Mouse (Mus musculus) neural tube, embryonic 12.5 days (tissue): ENCODE measurements around the gene Bid. TPM values are rescaled to one million over a fixed set of nuclear protein-coding genes. Genes with fewer than 3 reads are reported as not detected.
"Not testable (repeated sequence)": the region's sequence is repeated elsewhere in the genome, so short reads cannot be mapped to it uniquely, and the experiment has no call there.

ENCODE experiments used
- ATAC-seq: fragments of 200-750 bp; cut with Nextera tagmentation; 2 replicates; pipeline ENCODE4 v1.8.0; 2017; ENCODE audit warnings: low read depth, mild to moderate bottlenecking, moderate TSS enrichment, moderate library complexity; ENCODE audit not compliant: low FRiP score
- H3K27ac ChIP-seq: fragments of 300-500 bp; sonication (generic); 2 replicates; pipeline ENCODE4 v1.5.1; 2016
- H3K27me3 ChIP-seq: fragments of 300-500 bp; sonication (generic); replicated peaks from 2 replicates; pipeline ENCODE4 v1.6.1; 2016; ENCODE audit warnings: mild to moderate bottlenecking
- H3K36me3 ChIP-seq: fragments of 300-500 bp; sonication (generic); 2 replicates; pipeline ENCODE4 v1.6.1; 2016; ENCODE audit warnings: mild to moderate bottlenecking
- H3K4me1 ChIP-seq: fragments of 300-500 bp; sonication (generic); 2 replicates; pipeline ENCODE4 v1.6.1; 2016
- H3K4me2 ChIP-seq: fragments of 300-500 bp; sonication (generic); replicated peaks from 2 replicates; pipeline ENCODE4 v1.6.1; 2016; ENCODE audit warnings: mild to moderate bottlenecking
- H3K4me3 ChIP-seq: fragments of 300-500 bp; sonication (generic); 2 replicates; pipeline ENCODE4 v1.5.1; 2016
- H3K9ac ChIP-seq: fragments of 300-500 bp; sonication (generic); 2 replicates; pipeline ENCODE4 v1.6.1; 2016; ENCODE audit warnings: mild to moderate bottlenecking
- H3K9me3 ChIP-seq: fragments of 300-500 bp; sonication (generic); 2 replicates; pipeline ENCODE4 v1.6.1; 2016; ENCODE audit warnings: mild to moderate bottlenecking
- WGBS: fragments of 180-500 bp; shearing (Covaris S2); methylation state at CpG from one replicate; pipeline ENCODE4 v1.1.7; 2016; 5-methylcytosine and 5-hydroxymethylcytosine counted together
- polyA plus RNA-seq: library from polyadenylated mRNA; unstranded; fragments of >200 nt; fragmentation: Nextera tagmentation; extraction: Ambion mirVana; gene quantifications from 2 replicates; pipeline ENCODE4 v1.2.1, GENCODE M21; 2016

The Bid gene
- polyA plus RNA-seq, 1 experiment from 2014 or later, result 21.0 TPM

DNA sequence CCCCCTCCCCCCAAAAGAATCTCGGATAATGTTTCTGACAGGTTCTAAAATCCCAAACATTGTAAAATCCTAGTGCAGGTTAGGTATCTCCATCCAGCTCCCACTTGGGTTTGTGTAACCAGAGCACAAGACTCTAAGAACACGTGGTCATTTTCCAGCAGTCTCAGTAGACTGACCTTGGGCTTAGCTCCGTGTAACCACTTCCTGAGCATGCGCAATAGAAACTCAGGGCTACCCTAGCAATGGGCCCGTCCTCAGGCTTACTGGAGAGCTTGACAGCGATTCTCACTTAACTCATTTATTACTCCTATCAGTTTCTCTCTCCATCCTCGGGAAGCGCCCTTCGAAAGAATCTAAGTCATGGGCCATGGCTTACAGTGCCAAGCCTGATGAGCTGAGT lies 22.1 kb downstream of the Bid start:
- Histone ChIP-seq H3K4me3 (no peak overlapping the region), H3K9ac (no peak overlapping the region), H3K9me3 (no peaks in the 10 kb centered on the region)

DNA sequence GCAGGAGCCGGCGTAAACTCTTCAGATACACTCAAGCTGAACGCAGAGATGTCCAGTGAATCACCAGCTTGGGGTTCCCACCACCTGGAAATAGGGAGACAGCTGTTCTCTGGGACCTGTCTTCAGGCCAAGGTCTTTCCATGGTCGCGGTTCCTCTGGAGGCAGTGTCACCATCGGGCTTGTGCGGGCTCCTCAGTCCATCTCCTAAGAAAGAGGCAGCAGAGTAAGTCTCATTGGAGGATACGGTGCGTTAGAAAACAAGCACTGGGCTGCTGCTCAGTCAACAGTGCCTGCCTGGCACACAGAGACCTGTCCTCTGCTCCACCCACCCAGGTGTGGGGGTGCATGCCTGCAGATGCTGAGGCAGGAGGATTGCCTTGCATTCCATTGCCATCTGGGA lies 22.6 kb downstream of the Bid start:
- H3K27ac ChIP-seq, result no peak overlapping the region
- no peaks in the 10 kb centered on the region for H3K4me1 ChIP-seq
- no peak overlapping the region for H3K4me2 ChIP-seq
- ATAC-seq, result no peak
- no peak overlapping the region for H3K9ac ChIP-seq
- peaks cover 43% of the 10 kb centered on the region for H3K36me3 ChIP-seq
- H3K9me3 ChIP-seq, result no peaks in the 10 kb centered on the region
- H3K4me3 ChIP-seq, result no peak overlapping the region
- H3K27me3 ChIP-seq, result no peaks in the 10 kb centered on the region
- 97% methylated on average over 9 of the region's 9 CpGs for whole genome bisulfite sequencing

More for the DNA sequence above, 22.1 kb downstream of the Bid start:
- 92% methylated on average over 9 of the region's 9 CpGs for WGBS
- H3K4me2 ChIP-seq, result no peak overlapping the region
- no peaks in the 10 kb centered on the region for H3K27me3 ChIP-seq
- H3K27ac ChIP-seq, result no peak overlapping the region
- ATAC-seq, result no peak
- no peaks in the 10 kb centered on the region for H3K4me1 ChIP-seq
- peaks cover 39% of the 10 kb centered on the region for H3K36me3 ChIP-seq

DNA sequence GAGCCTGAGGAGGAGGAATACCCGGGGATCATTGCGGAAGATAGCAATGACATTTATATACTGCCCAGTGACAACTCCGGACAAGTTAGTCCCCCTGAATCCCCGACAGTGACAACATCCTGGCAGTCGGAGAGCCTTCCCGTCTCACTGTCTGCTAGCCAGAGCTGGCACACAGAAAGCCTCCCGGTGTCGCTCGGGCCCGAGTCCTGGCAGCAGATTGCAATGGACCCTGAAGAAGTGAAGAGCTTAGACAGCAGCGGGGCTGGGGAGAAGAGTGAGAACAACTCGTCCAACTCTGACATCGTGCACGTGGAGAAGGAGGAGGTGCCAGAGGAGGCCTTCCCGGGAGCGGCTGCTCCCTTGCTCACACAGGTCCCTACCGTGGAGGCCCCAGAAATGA lies 30.0 kb downstream of the Bid start:
- ATAC-seq, result no peak
- no peaks in the 10 kb centered on the region for H3K4me1 ChIP-seq
- no peak overlapping the region for H3K4me2 ChIP-seq
- WGBS, result 90% methylated on average over 17 of the region's 17 CpGs
- H3K4me3 ChIP-seq, result no peak overlapping the region
- no peak overlapping the region for H3K9ac ChIP-seq
- no peaks in the 10 kb centered on the region for H3K9me3 ChIP-seq
- H3K27me3 ChIP-seq, result no peaks in the 10 kb centered on the region
- peaks cover 77% of the 10 kb centered on the region for H3K36me3 ChIP-seq
- no peak overlapping the region for H3K27ac ChIP-seq

DNA sequence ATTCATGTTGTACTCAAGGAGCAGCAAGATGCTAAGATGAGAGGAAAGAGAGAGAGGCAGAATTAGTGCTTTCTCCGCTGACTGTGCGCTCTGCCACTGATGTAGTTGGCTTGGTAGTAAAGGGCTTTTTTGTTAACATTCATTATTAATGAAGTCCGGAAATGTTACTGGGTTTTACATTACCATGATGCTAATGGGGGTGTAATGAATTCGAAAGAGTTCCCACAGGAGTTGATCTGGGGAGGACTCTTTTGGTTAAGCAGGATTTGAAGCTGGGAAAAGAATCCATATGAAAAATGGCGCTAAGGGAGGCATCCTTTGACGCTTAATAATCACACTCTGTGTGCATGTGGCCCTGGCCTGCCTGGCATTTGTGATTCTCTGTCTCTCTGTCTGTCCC lies 32.2 kb downstream of the Bid start:
- ATAC-seq, result no peak
- Histone ChIP-seq H3K36me3 (peaks cover 59% of the 10 kb centered on the region), H3K4me2 (no peak overlapping the region), H3K27ac (no peak overlapping the region), H3K9ac (no peak overlapping the region), H3K27me3 (no peaks in the 10 kb centered on the region), H3K9me3 (no peaks in the 10 kb centered on the region), H3K4me1 (no peaks in the 10 kb centered on the region), H3K4me3 (no peak overlapping the region)
- 69% methylated on average over 6 of the region's 6 CpGs for WGBS

DNA sequence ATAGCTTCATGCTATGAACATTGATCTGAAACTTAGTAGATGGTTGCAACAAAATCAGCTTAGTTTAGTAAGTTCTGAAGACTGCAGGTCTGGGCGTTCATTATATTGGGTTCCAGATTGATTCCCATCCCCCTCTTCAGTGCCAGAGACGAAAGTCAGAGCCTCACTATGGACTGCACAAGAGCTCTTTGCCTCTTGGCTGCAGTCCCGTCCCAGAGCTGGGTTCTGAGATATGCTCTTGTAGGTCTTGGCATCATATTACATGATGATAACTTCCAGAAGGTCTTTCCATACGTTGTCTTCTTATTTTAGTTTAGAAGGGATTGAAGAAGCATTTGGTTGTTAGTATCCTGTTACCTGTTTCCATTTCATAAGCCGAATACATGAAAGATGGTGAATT lies 37.6 kb downstream of the Bid start:
- no peaks in the 10 kb centered on the region for H3K4me1 ChIP-seq
- no peaks in the 10 kb centered on the region for H3K9me3 ChIP-seq
- no peak overlapping the region for H3K9ac ChIP-seq
- H3K4me2 ChIP-seq, result no peak overlapping the region
- H3K4me3 ChIP-seq, result no peak overlapping the region
- no peak for ATAC-seq
- no peaks in the 10 kb centered on the region for H3K27me3 ChIP-seq
- WGBS, result 92% methylated on average over 5 of the region's 5 CpGs
- no peak overlapping the region for H3K27ac ChIP-seq
- H3K36me3 ChIP-seq, result peaks cover 39% of the 10 kb centered on the region

DNA sequence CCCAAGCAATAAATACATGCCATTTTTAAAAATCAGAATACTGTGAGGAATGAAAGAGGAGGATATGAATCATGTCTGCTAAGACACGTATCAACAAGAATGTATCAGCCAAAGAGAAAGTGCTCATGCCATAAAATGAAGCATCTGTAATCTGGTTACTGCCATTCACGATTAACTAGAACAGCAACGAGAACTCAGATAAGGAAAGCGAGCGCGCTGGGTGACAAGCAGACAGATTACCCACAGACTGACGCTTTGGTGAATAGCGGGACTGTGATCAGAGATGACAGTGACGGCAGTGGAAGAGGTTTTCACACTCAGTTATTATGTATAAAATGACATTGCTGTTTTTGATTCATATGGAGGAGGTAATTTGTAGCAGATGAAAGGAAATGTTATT lies 42.8 kb downstream of the Bid start:
- 84% methylated on average over 9 of the region's 9 CpGs for WGBS

DNA sequence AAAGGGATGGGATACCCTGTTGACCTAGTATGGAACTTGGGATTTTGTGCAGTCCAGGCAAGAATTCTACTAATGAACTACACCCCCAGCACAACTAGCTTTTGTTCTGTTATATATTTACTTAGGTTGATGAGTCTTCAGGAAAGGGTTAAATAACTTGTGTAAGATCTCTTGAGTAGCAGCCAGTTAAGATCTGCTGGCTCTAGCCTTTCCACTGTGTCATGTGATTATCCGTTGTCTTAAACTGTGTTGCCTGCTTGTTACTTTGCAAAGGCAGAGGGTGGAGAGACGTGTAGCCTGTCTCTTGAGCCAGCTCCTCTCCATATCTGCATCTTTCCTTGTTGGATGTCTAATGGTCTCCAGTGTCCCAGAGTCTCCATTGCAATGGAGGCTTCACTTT lies 45.4 kb downstream of the Bid start:
- Histone ChIP-seq H3K27ac (no peak overlapping the region), H3K27me3 (no peaks in the 10 kb centered on the region), H3K9me3 (no peaks in the 10 kb centered on the region), H3K4me3 (no peak overlapping the region), H3K4me1 (no peaks in the 10 kb centered on the region), H3K36me3 (peaks cover 8% of the 10 kb centered on the region; the same call in 1 of the 2 replicates), H3K9ac (no peak overlapping the region), H3K4me2 (no peak overlapping the region)
- ATAC-seq, result no peak
- 88% methylated on average over 2 of the region's 2 CpGs for WGBS

More for the DNA sequence above, 42.8 kb downstream of the Bid start:
- Histone ChIP-seq H3K27me3 (no peaks in the 10 kb centered on the region), H3K4me1 (no peaks in the 10 kb centered on the region), H3K36me3 (peaks cover 18% of the 10 kb centered on the region; the same call in 1 of the 2 replicates), H3K9ac (no peak overlapping the region), H3K9me3 (no peaks in the 10 kb centered on the region), H3K27ac (no peak overlapping the region), H3K4me2 (no peak overlapping the region), H3K4me3 (no peak overlapping the region)
- ATAC-seq, result no peak

DNA sequence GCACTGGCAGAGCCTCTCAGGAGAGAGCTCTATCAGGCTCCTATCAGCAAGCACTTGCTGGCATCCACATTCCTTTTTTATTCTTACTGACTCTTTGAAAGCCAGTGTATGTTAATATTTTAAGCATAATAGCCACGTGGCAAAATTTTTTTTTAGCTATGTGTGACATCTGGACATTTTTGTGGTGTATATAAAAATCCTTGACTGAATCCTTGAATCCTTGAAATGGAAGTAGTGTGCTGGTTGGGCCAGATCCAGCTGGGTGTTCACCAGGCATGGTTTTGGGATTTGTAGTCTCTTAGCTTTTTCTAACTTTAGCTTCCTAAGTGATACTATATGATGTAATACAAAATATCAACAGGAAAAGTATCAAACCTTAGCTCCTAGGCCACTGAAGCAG lies 47.8 kb downstream of the Bid start:
- H3K4me1 ChIP-seq, result no peaks in the 10 kb centered on the region
- no peaks in the 10 kb centered on the region for H3K27me3 ChIP-seq
- H3K9me3 ChIP-seq, result no peaks in the 10 kb centered on the region
- no peak overlapping the region for H3K9ac ChIP-seq
- no peak overlapping the region for H3K27ac ChIP-seq
- no peak overlapping the region for H3K4me3 ChIP-seq
- 82% methylated on average over 1 of the region's 1 CpGs for WGBS
- H3K4me2 ChIP-seq, result no peak overlapping the region
- H3K36me3 ChIP-seq, result peaks cover 17% of the 10 kb centered on the region
- ATAC-seq, result no peak

DNA sequence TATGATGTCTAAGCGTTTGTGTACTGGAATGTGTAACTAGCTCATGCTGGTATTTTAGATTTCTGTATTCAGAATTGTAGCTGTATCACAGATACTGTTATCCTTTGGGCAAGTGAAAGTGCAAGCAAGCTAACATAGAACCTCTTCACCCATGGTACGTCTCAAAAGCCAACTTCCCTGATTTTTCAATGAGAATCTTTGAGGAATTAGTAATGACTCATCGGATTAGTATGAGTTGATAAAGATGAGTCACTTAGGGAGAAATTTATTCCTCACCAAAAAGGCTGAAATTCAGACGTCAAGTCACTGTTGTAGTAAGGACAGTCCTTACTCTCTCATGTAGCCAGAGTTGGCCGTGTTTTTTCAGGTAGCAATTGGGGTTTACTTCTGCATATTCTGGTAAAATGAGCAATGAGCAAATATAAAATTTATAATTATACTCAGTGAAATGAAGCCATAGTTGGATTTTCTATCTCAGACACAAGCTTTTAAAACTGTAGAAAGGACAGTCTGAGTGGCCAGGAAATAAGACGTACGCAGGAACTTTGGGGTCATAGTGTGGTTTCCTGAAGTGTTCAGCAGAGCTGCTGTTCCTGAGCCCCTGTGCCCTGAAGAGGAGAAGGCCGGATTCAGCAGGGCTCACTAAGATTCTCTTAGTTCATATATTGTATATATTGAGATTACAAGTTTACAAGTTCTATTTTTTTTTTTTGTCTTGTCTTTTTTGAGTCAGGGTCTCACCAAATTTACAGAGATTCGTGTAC lies 50.4 kb downstream of the Bid start:
- Histone ChIP-seq H3K4me1 (no peaks in the 10 kb centered on the region), H3K27me3 (no peaks in the 10 kb centered on the region), H3K4me2 (no peak overlapping the region), H3K4me3 (no peak overlapping the region), H3K9ac (no peak overlapping the region), H3K36me3 (peaks cover 23% of the 10 kb centered on the region), H3K9me3 (no peaks in the 10 kb centered on the region), H3K27ac (no peak overlapping the region)
- 94% methylated on average over 9 of the region's 9 CpGs for WGBS
- no peak for ATAC-seq

DNA sequence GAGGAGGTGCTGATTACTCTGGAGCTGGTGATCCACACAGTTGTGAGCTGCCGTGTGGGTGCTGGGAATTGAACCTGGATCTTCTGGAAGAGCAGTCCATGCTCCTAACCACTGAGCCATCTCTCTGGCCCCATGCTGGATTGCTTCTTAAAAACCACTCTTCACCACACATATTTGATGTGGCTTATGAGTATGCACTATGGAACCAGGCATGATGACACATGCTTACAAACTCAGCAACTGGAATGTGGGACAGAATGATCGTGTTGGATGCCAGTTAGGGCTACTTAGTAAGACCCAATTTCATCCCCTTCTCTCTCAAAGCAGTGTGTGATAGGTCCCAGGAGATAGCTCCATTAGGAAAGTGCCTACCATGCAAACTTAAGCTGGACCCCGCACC lies 56.6 kb downstream of the Bid start:
- no peak overlapping the region for H3K27ac ChIP-seq
- H3K36me3 ChIP-seq, result peaks cover 15% of the 10 kb centered on the region
- no peaks in the 10 kb centered on the region for H3K27me3 ChIP-seq
- H3K4me3 ChIP-seq, result no peak overlapping the region
- H3K9ac ChIP-seq, result no peak overlapping the region
- H3K4me2 ChIP-seq, result no peak overlapping the region
- WGBS, result 95% methylated on average over 3 of the region's 3 CpGs
- no peaks in the 10 kb centered on the region for H3K9me3 ChIP-seq
- peaks cover 7% of the 10 kb centered on the region; the same call in 1 of the 2 replicates for H3K4me1 ChIP-seq
- ATAC-seq, result no peak

DNA sequence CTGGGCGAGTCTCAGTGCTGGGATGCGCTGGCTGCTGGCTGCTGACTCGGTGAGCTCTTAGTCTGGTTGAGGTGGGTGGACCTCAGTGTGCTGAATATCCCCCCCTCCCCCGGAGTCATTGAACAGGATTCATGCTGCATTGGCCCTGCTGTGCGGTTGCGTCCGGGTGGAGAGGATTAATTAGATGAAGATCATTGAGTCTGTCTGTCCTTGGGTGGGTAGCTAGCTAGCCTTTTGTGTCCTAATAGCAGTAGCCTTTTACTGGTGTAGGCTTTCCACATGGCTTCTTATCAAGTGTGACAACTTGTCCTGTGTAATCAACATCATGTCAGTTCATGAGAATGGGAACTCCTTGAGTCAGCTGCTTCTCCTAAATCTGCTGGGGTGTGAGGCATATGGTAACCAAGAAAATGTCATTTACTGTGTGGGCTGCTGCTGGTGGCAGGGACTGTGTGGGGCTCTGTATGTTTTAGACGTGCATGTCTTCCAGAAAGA lies 58.4 kb downstream of the Bid start:
- peaks cover 7% of the 10 kb centered on the region; the same call in 1 of the 2 replicates for H3K4me1 ChIP-seq
- no peaks in the 10 kb centered on the region for H3K9me3 ChIP-seq
- peaks cover 20% of the 10 kb centered on the region for H3K36me3 ChIP-seq
- H3K27ac ChIP-seq, result no peak overlapping the region
- no peaks in the 10 kb centered on the region for H3K27me3 ChIP-seq
- WGBS, result 37% methylated on average over 8 of the region's 8 CpGs
- no peak overlapping the region for H3K4me2 ChIP-seq
- no peak for ATAC-seq
- no peak overlapping the region for H3K9ac ChIP-seq
- H3K4me3 ChIP-seq, result no peak overlapping the region

DNA sequence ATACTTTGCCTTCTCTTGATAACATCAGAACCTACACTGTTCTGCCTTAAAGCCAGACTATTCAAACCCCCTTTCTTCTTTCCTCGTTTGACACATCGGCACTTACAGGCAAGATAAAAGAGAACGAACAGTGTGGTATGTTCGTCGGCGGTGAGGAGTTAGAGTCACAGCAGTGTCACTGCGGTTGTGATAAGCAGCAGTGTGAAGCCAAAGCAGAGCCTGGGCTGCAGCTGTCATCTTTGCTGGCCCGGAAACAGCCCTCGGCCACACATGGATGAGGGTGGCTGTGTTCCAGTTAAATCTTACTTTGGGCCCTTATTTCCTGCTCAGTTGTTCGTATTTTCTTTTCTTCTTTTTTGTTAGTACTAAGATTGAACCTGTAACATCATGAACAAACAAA lies 62.2 kb downstream of the Bid start:
- Histone ChIP-seq H3K36me3 (peaks cover 31% of the 10 kb centered on the region), H3K9ac (no peak overlapping the region), H3K27me3 (no peaks in the 10 kb centered on the region), H3K27ac (no peak overlapping the region), H3K4me3 (no peak overlapping the region), H3K4me2 (no peak overlapping the region), H3K9me3 (no peaks in the 10 kb centered on the region), H3K4me1 (peaks cover 7% of the 10 kb centered on the region; the same call in 1 of the 2 replicates)
- ATAC-seq, result no peak
- 90% methylated on average over 10 of the region's 10 CpGs for WGBS

DNA sequence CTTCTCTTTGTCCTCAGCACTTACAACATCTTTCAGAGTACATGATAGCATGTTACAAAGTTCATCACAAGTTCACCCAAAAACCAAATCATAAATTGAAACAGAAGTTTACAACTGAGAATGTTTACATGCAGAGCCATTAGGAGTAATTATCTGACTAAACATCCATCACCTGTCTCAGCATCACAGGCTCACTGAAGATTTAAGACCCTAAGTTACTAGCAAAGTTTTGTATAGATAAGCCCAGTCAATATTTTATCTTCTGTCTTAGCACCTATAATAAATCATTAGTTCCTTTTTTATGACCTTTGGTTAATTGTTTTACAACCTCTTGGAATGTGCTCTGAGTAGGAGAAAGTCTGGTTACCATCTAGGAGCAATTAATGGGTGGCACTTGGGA lies 65.9 kb downstream of the Bid start:
- not testable (repeated sequence) for H3K9me3 ChIP-seq, H3K9ac ChIP-seq, H3K4me1 ChIP-seq, H3K27me3 ChIP-seq, H3K4me3 ChIP-seq, H3K27ac ChIP-seq, ATAC-seq, H3K4me2 ChIP-seq
- H3K36me3 ChIP-seq, result peaks cover 43% of the 10 kb centered on the region
